Mouse (Mus musculus): ENCODE results near the gene Xxylt1.

DNA sequence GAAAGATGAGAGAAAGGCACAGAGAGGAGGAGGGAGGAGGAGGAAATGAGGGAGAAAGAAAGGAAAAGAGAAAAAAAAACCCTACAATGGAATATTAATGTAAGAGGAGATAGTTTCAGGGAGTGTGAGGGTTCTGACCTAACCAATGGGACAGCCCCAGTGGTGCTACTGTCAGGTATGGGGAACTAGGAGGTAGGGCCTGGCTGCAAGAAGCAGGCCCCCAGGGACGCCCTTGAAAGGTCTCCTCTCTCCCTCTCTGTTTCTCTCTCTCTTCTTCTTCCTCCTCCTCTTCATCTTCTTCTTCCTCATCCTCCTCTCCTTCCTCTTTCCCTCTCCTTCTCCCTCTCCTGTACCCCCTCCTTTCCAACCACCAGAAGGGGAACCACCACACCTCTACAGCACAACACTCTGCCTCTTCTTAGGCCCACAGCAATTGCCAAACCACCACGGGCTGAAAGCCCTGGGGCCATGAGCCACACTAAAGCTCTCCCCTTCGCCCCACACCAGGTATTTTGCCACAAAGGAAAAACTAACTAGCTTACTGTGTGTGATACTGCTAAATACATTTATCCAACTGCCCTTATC, 6.8 kb downstream of the Xxylt1 start:
- TF ChIP-seq CTCF (IDR thresholded peaks at IDR 0.05) = no peak
- TF ChIP-seq POLR2A (IDR thresholded peaks at IDR 0.05; ENCODE audit: insufficient read depth, low read depth, low read length) = no peak
- no peak for TF ChIP-seq EP300 (IDR thresholded peaks at IDR 0.05; ENCODE audit: insufficient read depth, low read depth, low read length)

Measured in heart, adult 2 months (tissue).